Mouse (Mus musculus): ENCODE data around the gene Pde6c. TPM values are rescaled to one million over a fixed set of nuclear protein-coding genes. Genes with fewer than 3 reads are reported as not detected.

The Pde6c gene
- polyA plus RNA-seq, 1 experiment from 2014 or later: not detected

GRCm38 (mm10) chr19:38111056-38111455 is 21.5 kb upstream of the Pde6c start:
- H3K27me3 ChIP-seq: peaks cover 35% of the 10 kb centered on the region
- ChIA-PET CTCF (no interaction called here), POLR2A (no interaction called here)
- DNase-seq (ENCODE audit: low read depth, low spot score) (no peak), ATAC-seq (no peak)
- in situ Hi-C loops (cut with MboI; ENCODE audit: low pct_unique_long_range_greater_than_20kb): no loop called here
- TF ChIP-seq CTCF (IDR thresholded peaks at IDR 0.05): no peak

GRCm38 (mm10) chr19:38112575-38112974 is 20.0 kb upstream of the Pde6c start:
- peaks cover 45% of the 10 kb centered on the region for H3K27me3 ChIP-seq
- CTCF ChIA-PET: no interaction called here
- DNase-seq (ENCODE audit: low read depth, low spot score) (no peak), ATAC-seq (no peak)
- in situ Hi-C loops (cut with MboI; ENCODE audit: low pct_unique_long_range_greater_than_20kb): no loop called here
- TF ChIP-seq CTCF (IDR thresholded peaks at IDR 0.05): no peak
- POLR2A ChIA-PET: no interaction called here

GRCm38 (mm10) chr19:38114834-38115491 is 17.6 kb upstream of the Pde6c start:
- ATAC-seq (no peak), DNase-seq (ENCODE audit: low read depth, low spot score) (no peak)
- ChIA-PET CTCF (no interaction called here), POLR2A (no interaction called here)
- in situ Hi-C loops (cut with MboI; ENCODE audit: low pct_unique_long_range_greater_than_20kb): no loop called here
- TF ChIP-seq CTCF (IDR thresholded peaks at IDR 0.05): no peak
- peaks cover 43% of the 10 kb centered on the region for H3K27me3 ChIP-seq

GRCm38 (mm10) chr19:38120123-38120760 is 12.3 kb upstream of the Pde6c start:
- no peak for ATAC-seq
- in situ Hi-C loops (cut with MboI; ENCODE audit: low pct_unique_long_range_greater_than_20kb): no loop called here
- no peak for TF ChIP-seq CTCF (IDR thresholded peaks at IDR 0.05)
- ChIA-PET POLR2A (interaction anchor here (0.7 kb wide), 1 partner anchor 10 kb away, joined by 3 read pairs; no protein-coding TSS in a partner anchor), CTCF (interaction anchor here (1.4 kb wide), 1 partner anchor 10 kb away, joined by 3 read pairs; no protein-coding TSS in a partner anchor)
- H3K27me3 ChIP-seq: peaks cover 66% of the 10 kb centered on the region
- DNase-seq (ENCODE audit: low read depth, low spot score): no peak

GRCm38 (mm10) chr19:38123921-38124320 is 8.7 kb upstream of the Pde6c start:
- in situ Hi-C loops (cut with MboI; ENCODE audit: low pct_unique_long_range_greater_than_20kb): no loop called here
- H3K27me3 ChIP-seq: peaks cover 75% of the 10 kb centered on the region
- DNase-seq (ENCODE audit: low read depth, low spot score): no peak
- CTCF ChIA-PET: no interaction called here
- POLR2A ChIA-PET: no interaction called here
- no peak for TF ChIP-seq CTCF (IDR thresholded peaks at IDR 0.05)
- no peak for ATAC-seq

GRCm38 (mm10) chr19:38124401-38125218 is 8.0 kb upstream of the Pde6c start:
- DNase-seq (ENCODE audit: low read depth, low spot score) (no peak), ATAC-seq (peak; percentile 54)
- peaks cover 82% of the 10 kb centered on the region for H3K27me3 ChIP-seq
- in situ Hi-C loops (cut with MboI; ENCODE audit: low pct_unique_long_range_greater_than_20kb): no loop called here
- ChIA-PET CTCF (no interaction called here), POLR2A (no interaction called here)
- no peak for TF ChIP-seq CTCF (IDR thresholded peaks at IDR 0.05)

- ChIA-PET POLR2A (no interaction called here), CTCF (no interaction called here)
- H3K27me3 ChIP-seq: peaks cover 82% of the 10 kb centered on the region
- DNase-seq (ENCODE audit: low read depth, low spot score) (no peak), ATAC-seq (no peak)
- in situ Hi-C loops (cut with MboI; ENCODE audit: low pct_unique_long_range_greater_than_20kb): no loop called here
- TF ChIP-seq CTCF (IDR thresholded peaks at IDR 0.05): no peak
These were observed 7.4 kb upstream of the Pde6c start, which contains the start of gene Rbp4 for GRCm38 (mm10) chr19:38125219-38125610. Gene Rbp4 (minus strand): TSS chr19:38125281.

GRCm38 (mm10) chr19:38126656-38127055 is 5.9 kb upstream of the Pde6c start:
- CTCF ChIA-PET: no interaction called here
- POLR2A ChIA-PET: no interaction called here
- peaks cover 80% of the 10 kb centered on the region for H3K27me3 ChIP-seq
- DNase-seq (ENCODE audit: low read depth, low spot score): no peak
- in situ Hi-C loops (cut with MboI; ENCODE audit: low pct_unique_long_range_greater_than_20kb): no loop called here
- TF ChIP-seq CTCF (IDR thresholded peaks at IDR 0.05): no peak
- ATAC-seq: no peak

GRCm38 (mm10) chr19:38133986-38134385 is 1.4 kb downstream of the Pde6c start:
- in situ Hi-C loops (cut with MboI; ENCODE audit: low pct_unique_long_range_greater_than_20kb): no loop called here
- H3K27me3 ChIP-seq: peaks cover 24% of the 10 kb centered on the region
- ChIA-PET CTCF (no interaction called here), POLR2A (no interaction called here)
- no peak for TF ChIP-seq CTCF (IDR thresholded peaks at IDR 0.05)
- ATAC-seq (peak; percentile 41), DNase-seq (ENCODE audit: low read depth, low spot score) (peak; percentile 17)

- ChIA-PET POLR2A (no interaction called here), CTCF (interaction anchor here (0.6 kb wide), 1 partner anchor 34 kb away, joined by 3 read pairs; no protein-coding TSS in a partner anchor)
- DNase-seq (ENCODE audit: low read depth, low spot score) (no peak), ATAC-seq (no peak)
- in situ Hi-C loops (cut with MboI; ENCODE audit: low pct_unique_long_range_greater_than_20kb): no loop called here
- TF ChIP-seq CTCF (IDR thresholded peaks at IDR 0.05): no peak
- peaks cover 18% of the 10 kb centered on the region for H3K27me3 ChIP-seq
These were observed 2.2 kb downstream of the Pde6c start for GRCm38 (mm10) chr19:38134806-38135205.

All from Patski (cell line).